Mouse (Mus musculus): ENCODE data around the gene Endod1. TPM values are rescaled to one million over a fixed set of nuclear protein-coding genes. Genes with fewer than 3 reads are reported as not detected.

Gene Endod1
- 13.3 and 14.0 TPM in 2 replicates for total RNA-seq (2021)
- long read RNA-seq, full-length matches to known transcripts = 4 of 11 reads
- long read RNA-seq, partial matches to known transcripts = 0 of 11 reads
- long read RNA-seq, other reads (novel, unspliced or antisense) = 7 of 11 reads

GRCm38 (mm10) chr9:14381353-14382055 is at the start of gene Endod1:
Endod1 (minus strand) TSS chr9:14381507.
- DNase-seq = no peak

GRCm38 (mm10) chr9:14409153-14409552 is 27.8 kb upstream of the Endod1 start:
- DNase-seq = no peak

GRCm38 (mm10) chr9:14408044-14408443 is 26.7 kb upstream of the Endod1 start:
- no peak for DNase-seq

- no peak for DNase-seq
Observed at GRCm38 (mm10) chr9:14406056-14406455, 24.7 kb upstream of the Endod1 start.

GRCm38 (mm10) chr9:14402099-14402498 is 20.8 kb upstream of the Endod1 start:
- no peak for DNase-seq

GRCm38 (mm10) chr9:14400392-14400791 is 19.1 kb upstream of the Endod1 start:
- DNase-seq = no peak

- DNase-seq = no peak
Observed at GRCm38 (mm10) chr9:14398946-14399345, 17.6 kb upstream of the Endod1 start.

GRCm38 (mm10) chr9:14398084-14398483 is 16.8 kb upstream of the Endod1 start:
- peak; percentile 25 for DNase-seq

GRCm38 (mm10) chr9:14397449-14397819 is 16.1 kb upstream of the Endod1 start:
- no peak for DNase-seq

- DNase-seq = no peak
Observed at GRCm38 (mm10) chr9:14396819-14397448, 15.6 kb upstream of the Endod1 start.

- no peak for DNase-seq
Observed at GRCm38 (mm10) chr9:14396096-14396495, 14.8 kb upstream of the Endod1 start.

GRCm38 (mm10) chr9:14394956-14395561 is 13.8 kb upstream of the Endod1 start:
- DNase-seq = no peak

GRCm38 (mm10) chr9:14391841-14392318 is 10.6 kb upstream of the Endod1 start:
- DNase-seq = no peak

- DNase-seq = no peak
Observed at GRCm38 (mm10) chr9:14391286-14391685, 10.0 kb upstream of the Endod1 start.

GRCm38 (mm10) chr9:14390278-14390677 is 9.0 kb upstream of the Endod1 start:
- no peak for DNase-seq

GRCm38 (mm10) chr9:14389050-14389621 is 7.8 kb upstream of the Endod1 start:
- no peak for DNase-seq

GRCm38 (mm10) chr9:14388001-14388400 is 6.7 kb upstream of the Endod1 start:
- no peak for DNase-seq

GRCm38 (mm10) chr9:14386831-14387230 is 5.5 kb upstream of the Endod1 start:
- DNase-seq = no peak

- DNase-seq = no peak
Observed at GRCm38 (mm10) chr9:14385665-14386064, 4.4 kb upstream of the Endod1 start.

GRCm38 (mm10) chr9:14383186-14383920 is 2.0 kb upstream of the Endod1 start:
- no peak for DNase-seq

- no peak for DNase-seq
Observed at GRCm38 (mm10) chr9:14382256-14382791, 1.0 kb upstream of the Endod1 start.

All from adrenal gland, postnatal 25 days (tissue).